Mouse (Mus musculus): Measurements from ENCODE around the gene Smchd1. TPM values are rescaled to one million over a fixed set of nuclear protein-coding genes. Genes with fewer than 3 reads are reported as not detected.

The Smchd1 gene
- total RNA-seq, 2 experiments from 2014 or later: 16.7 to 18.0 TPM

DNA sequence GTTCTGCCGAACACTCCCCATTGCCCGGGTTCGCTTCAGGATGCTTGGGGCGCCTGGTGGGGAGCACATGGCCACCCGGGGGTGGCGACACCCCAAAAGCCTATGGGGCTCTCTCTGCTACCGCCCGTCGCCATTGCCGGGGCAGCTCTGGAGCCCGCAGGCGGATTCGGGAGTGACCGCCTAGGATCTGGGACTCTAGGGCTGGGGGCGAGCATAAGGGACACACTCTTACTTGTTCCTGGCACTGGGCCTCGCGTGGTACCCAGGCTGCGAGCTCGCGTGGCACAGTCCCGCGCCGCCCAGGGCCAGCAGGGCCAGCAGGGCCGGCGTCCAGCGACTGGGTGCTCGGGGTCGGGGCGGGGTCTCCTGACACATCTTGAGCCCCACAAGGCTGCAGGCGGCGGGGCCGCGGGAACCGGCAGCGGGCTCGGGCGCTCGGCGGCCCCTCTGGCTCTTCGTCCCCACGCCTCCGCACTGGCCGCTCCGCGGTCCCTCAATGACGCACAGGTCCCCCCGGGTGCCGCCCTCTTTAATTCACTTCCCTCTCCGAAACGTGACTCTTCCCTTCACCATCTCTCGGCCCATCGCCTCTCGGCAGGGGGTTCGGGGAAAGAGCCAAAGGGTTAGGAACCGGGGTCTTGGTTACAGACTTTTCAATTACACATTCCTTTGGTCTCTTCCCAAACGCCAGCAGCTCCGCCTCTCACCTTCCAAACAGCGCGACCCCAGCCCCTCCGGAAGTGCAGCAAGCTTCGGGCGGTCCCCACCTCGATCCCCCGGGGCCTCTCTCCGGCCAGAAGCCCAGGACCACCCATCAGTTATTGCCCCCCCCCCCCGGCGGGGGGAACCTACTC lies 164.4 kb downstream of the Smchd1 start:
- DNase-seq: peak; percentile 67 to 69

GRCm38 (mm10) chr17:71309711-71310485 lies 165.2 kb downstream of the Smchd1 start:
- peak in 1 of 2 experiments; percentile 64 for DNase-seq

GRCm38 (mm10) chr17:71309141-71309540 lies 166.0 kb downstream of the Smchd1 start:
- DNase-seq: no peak

DNA sequence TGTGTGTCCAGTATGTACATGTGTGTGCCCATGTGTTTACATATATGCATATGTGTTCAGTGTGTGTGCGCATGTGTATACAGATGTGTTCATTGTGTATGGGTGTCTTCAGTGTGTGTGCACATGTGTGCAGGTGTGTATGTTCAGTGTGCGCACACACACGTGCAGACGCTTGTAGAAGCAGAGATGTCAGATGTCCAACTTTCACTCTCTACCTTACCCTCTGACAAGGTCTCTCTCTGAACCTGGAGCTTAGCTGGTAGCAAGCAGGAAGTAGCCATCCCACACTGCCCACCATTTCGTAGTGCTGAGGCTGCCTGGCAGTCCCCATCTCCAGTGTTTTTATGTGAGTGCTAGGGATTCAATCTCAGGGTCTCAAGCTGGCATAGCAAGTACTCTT lies 166.8 kb downstream of the Smchd1 start:
- no peak for DNase-seq

DNA sequence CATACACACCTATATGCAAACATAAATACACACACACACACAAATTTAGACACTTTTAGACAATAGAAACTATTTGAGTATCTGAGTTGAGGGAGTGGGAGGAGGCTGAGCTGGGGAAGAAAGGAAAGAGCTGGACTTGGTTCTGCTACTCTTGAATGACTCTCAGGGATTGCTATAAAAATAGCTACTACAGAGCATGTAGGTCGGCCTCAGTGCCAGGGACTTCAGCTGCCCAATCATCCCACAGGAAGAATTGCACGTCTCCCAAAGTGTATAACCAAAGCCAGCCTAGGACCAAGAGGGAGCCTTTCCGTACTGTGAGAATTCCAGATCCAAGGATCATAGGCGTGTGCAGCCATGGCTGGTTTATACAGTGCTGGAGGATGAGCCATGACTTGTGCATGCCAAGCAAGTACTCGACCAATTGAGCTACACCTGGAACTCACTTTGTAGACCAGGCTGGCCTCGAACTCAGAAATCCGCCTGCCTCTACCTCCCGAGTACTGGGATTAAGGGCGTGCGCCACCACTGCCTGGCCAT lies 167.8 kb downstream of the Smchd1 start:
- DNase-seq: peak; percentile 46 to 59

DNA sequence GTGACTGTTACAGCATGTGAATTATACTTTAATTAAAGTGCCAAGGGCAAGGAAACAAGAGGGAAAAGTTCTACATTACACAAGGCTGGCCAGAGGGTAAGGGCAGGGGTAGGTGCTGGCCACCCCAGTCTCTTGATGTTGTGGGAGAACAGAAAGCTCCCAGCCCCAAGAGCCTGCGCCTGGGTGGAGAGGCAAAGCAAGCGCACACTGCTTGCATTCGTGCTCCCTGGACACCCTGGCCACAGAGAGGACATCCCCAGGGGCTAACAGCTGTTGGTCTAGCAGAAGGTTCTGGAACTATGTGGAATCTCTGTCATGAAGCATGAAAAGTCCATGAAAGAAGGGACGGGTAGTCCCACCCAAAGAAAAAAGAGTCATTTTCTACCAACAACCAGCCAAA lies 168.4 kb downstream of the Smchd1 start:
- DNase-seq: no peak

- no peak for DNase-seq
These were observed 169.1 kb downstream of the Smchd1 start for GRCm38 (mm10) chr17:71306091-71306490.

DNA sequence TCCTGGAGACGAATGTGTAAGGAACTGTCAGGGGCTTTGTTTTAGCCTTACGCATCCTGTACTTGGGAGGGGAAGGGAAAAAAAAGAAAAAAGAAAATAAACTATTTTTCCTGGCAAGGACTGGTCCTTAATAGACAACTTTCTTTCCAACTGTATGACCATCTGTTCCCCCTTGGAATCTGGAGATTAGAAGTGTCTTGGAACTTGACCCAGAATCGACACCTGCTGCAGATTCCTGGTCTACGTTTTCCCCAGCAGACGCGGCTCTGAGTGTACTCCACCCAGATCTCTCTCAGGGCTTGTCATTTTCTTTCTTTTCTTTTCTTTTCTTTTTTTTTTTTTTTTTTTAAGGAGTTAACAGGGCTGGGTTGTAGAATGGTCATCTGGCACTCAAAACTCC lies 171.7 kb downstream of the Smchd1 start:
- DNase-seq: peak in 1 of 2 experiments; percentile 39

- no peak for DNase-seq
These were observed 173.7 kb downstream of the Smchd1 start for GRCm38 (mm10) chr17:71301413-71301812.

GRCm38 (mm10) chr17:71300338-71300737 lies 174.8 kb downstream of the Smchd1 start:
- DNase-seq: peak; percentile 80 to 88

- peak; percentile 60 to 78 for DNase-seq
These were observed 175.3 kb downstream of the Smchd1 start for GRCm38 (mm10) chr17:71299879-71300278.

GRCm38 (mm10) chr17:71294570-71294969 lies 180.6 kb downstream of the Smchd1 start:
- DNase-seq: no peak

Other genes with a start within 250 kb of the Smchd1 start
- 10 to 100 TPM; 37.9 to 40.1 TPM for gene Emilin2, start 163.4 kb downstream of the Smchd1 start, total RNA-seq (2021)
- gene Gm4707, start 15.4 kb downstream of the Smchd1 start, total RNA-seq (2021): under 1 TPM; 0.77 to 0.99 TPM
- under 1 TPM; 0.45 to 0.75 TPM for gene Ndc80, start 51.5 kb upstream of the Smchd1 start, total RNA-seq (2021)
- gene Spdya, start 76.7 kb upstream of the Smchd1 start, total RNA-seq (2021): under 1 TPM in 1 of 2 experiments, not detected in 1; 0.18 TPM
- gene Wdr43, start 140.6 kb upstream of the Smchd1 start, total RNA-seq (2021): 10 to 100 TPM; 19.4 to 20.6 TPM
- 1 to 10 TPM; 4.7 to 5.4 TPM for gene Togaram2, start 197.9 kb upstream of the Smchd1 start, total RNA-seq (2021)